Mouse (Mus musculus): ENCODE measurements around the gene Aph1b. TPM values are rescaled to one million over a fixed set of nuclear protein-coding genes. Genes with fewer than 3 reads are reported as not detected.
"Not testable (repeated sequence)": the region's sequence is repeated elsewhere in the genome, so short reads cannot be mapped to it uniquely, and the experiment has no call there.

Aph1b gene
- polyA plus RNA-seq, 1 experiment from 2014 or later: 30.2 TPM

DNA sequence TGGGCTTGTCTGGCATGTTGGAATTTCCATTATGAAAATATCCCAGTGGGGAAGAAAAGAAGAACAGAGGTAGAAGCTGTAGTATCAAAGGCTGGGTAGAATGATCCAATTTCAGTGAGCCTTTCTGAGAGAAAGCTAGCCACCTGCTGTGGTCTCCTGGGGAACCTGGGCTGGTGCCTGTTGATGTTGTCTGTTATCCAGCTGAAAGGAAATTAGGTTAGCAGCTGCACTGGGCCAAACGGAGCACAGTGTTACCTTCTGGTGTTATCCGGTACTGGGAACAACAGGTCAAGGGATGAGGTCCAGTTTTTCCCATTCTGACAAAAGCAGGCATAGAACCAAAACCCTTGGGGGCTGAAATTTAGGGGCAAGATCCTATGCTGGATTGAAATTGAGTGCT, 18.1 kb upstream of the Aph1b start:
- DNase-seq (ENCODE audit: low spot score): no peak
- Histone ChIP-seq H3K4me1 (ENCODE audit: control insufficient read depth, insufficient read depth, low read length) (no peaks in the 10 kb centered on the region), H3K27me3 (replicated peaks; ENCODE audit: control insufficient read depth, insufficient read depth, low read length) (no peaks in the 10 kb centered on the region), H3K36me3 (ENCODE audit: control insufficient read depth, insufficient read depth, low read length) (no peaks in the 10 kb centered on the region), H3K9me3 (replicated peaks; ENCODE audit: control insufficient read depth, low read length) (no peaks in the 10 kb centered on the region), H3K27ac (ENCODE audit: low read depth, low read length) (no peak overlapping the region), H3K4me2 (ENCODE audit: low read length) (no peak overlapping the region), H3K9ac (ENCODE audit: low read length) (no peak overlapping the region), H3K4me3 (ENCODE audit: low read depth, low read length) (no peak overlapping the region)
- 8% methylated on average over 2 of the region's 2 CpGs for WGBS
- no peak for ATAC-seq

DNA sequence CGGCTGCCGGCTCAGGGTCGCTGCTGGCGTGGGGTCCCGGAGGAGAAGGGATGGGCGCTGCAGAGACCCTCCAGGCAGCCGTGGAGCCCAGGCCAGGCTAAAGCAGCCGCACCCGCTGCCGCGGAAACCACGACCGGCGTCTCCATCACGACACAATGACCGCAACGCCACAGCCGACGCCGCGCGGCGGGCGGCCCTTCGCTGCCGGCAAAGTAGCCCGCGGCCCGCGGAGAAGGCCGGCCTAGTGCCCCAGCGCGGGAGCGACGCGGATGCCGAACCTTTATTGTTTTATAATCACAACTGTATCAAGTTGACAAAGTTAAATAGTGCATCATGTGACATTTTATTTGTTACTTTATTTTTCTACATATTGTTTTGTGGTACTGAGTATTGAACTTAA, 10.7 kb upstream of the Aph1b start:
- H3K9ac ChIP-seq (ENCODE audit: low read length): peak overlapping the region; percentile 41; the same call in 1 of the 2 replicates
- 2% methylated on average over 31 of the region's 37 CpGs for WGBS

GRCm38 (mm10) chr9:66801947-66802346, 6.7 kb upstream of the Aph1b start:
- DNase-seq (ENCODE audit: low spot score) (no peak), ATAC-seq (no peak)
- Histone ChIP-seq H3K4me3 (ENCODE audit: low read depth, low read length) (no peak overlapping the region), H3K9ac (ENCODE audit: low read length) (no peak overlapping the region), H3K9me3 (replicated peaks; ENCODE audit: control insufficient read depth, low read length) (no peaks in the 10 kb centered on the region), H3K27me3 (replicated peaks; ENCODE audit: control insufficient read depth, insufficient read depth, low read length) (0 out of 2 replicates have a peak, but pooled peaks cover 6% of the 10 kb centered on the region), H3K36me3 (ENCODE audit: control insufficient read depth, insufficient read depth, low read length) (no peaks in the 10 kb centered on the region), H3K27ac (ENCODE audit: low read depth, low read length) (no peak overlapping the region), H3K4me1 (ENCODE audit: control insufficient read depth, insufficient read depth, low read length) (no peaks in the 10 kb centered on the region), H3K4me2 (ENCODE audit: low read length) (no peak overlapping the region)
- 64% methylated on average over 12 of the region's 12 CpGs for WGBS

More for the DNA sequence above, 10.7 kb upstream of the Aph1b start:
- H3K27me3 ChIP-seq (replicated peaks; ENCODE audit: control insufficient read depth, insufficient read depth, low read length); H3K36me3 ChIP-seq (ENCODE audit: control insufficient read depth, insufficient read depth, low read length); ATAC-seq; H3K4me1 ChIP-seq (ENCODE audit: control insufficient read depth, insufficient read depth, low read length); H3K9me3 ChIP-seq (replicated peaks; ENCODE audit: control insufficient read depth, low read length); H3K27ac ChIP-seq (ENCODE audit: low read depth, low read length): not testable (repeated sequence)
- DNase-seq (ENCODE audit: low spot score): peak; percentile 18
- H3K4me3 ChIP-seq (ENCODE audit: low read depth, low read length): peak overlapping the region; percentile 23
- peak overlapping the region; percentile 45 for H3K4me2 ChIP-seq (ENCODE audit: low read length)

GRCm38 (mm10) chr9:66796739-66797138, 1.4 kb upstream of the Aph1b start, which contains the start of gene Gm10647:
Gene Gm10647 (plus strand): TSS chr9:66797039.
- peak within 1 kb of the TSS; percentile 68 for H3K4me3 ChIP-seq (ENCODE audit: low read depth, low read length)
- H3K9ac ChIP-seq (ENCODE audit: low read length): peak within 1 kb of the TSS; percentile 89
- H3K4me2 ChIP-seq (ENCODE audit: low read length): peak within 1 kb of the TSS; percentile 63
- no peaks in the 10 kb centered on the region for H3K36me3 ChIP-seq (ENCODE audit: control insufficient read depth, insufficient read depth, low read length)
- ATAC-seq (no peak), DNase-seq (ENCODE audit: low spot score) (no peak)
- WGBS: 79% methylated on average over 5 of the region's 5 CpGs
- peaks cover 5% of the 10 kb centered on the region; the same call in 1 of the 2 replicates for H3K4me1 ChIP-seq (ENCODE audit: control insufficient read depth, insufficient read depth, low read length)
- no peaks in the 10 kb centered on the region for H3K9me3 ChIP-seq (replicated peaks; ENCODE audit: control insufficient read depth, low read length)
- 0 out of 2 replicates have a peak within 1 kb of the TSS, but pooled peaks have one; percentile 82 for H3K27ac ChIP-seq (ENCODE audit: low read depth, low read length)
- H3K27me3 ChIP-seq (replicated peaks; ENCODE audit: control insufficient read depth, insufficient read depth, low read length): no peaks in the 10 kb centered on the region

GRCm38 (mm10) chr9:66794629-66795463, 444 bp downstream of the Aph1b start:
- DNase-seq (ENCODE audit: low spot score) (peak; percentile 68), ATAC-seq (peak; percentile 59; the same call in 1 of the 2 replicates)
- peak overlapping the region; percentile 82 for H3K27ac ChIP-seq (ENCODE audit: low read depth, low read length)
- no peaks in the 10 kb centered on the region for H3K27me3 ChIP-seq (replicated peaks; ENCODE audit: control insufficient read depth, insufficient read depth, low read length)
- H3K4me1 ChIP-seq (ENCODE audit: control insufficient read depth, insufficient read depth, low read length): peaks cover 5% of the 10 kb centered on the region; the same call in 1 of the 2 replicates
- H3K9ac ChIP-seq (ENCODE audit: low read length): peak overlapping the region; percentile 89
- H3K36me3 ChIP-seq (ENCODE audit: control insufficient read depth, insufficient read depth, low read length): peaks cover 6% of the 10 kb centered on the region
- 2% methylated on average over 42 of the region's 43 CpGs for WGBS
- peak overlapping the region; percentile 63 for H3K4me2 ChIP-seq (ENCODE audit: low read length)
- no peaks in the 10 kb centered on the region for H3K9me3 ChIP-seq (replicated peaks; ENCODE audit: control insufficient read depth, low read length)
- H3K4me3 ChIP-seq (ENCODE audit: low read depth, low read length): peak overlapping the region; percentile 68

- Histone ChIP-seq H3K27me3 (replicated peaks; ENCODE audit: control insufficient read depth, insufficient read depth, low read length) (no peaks in the 10 kb centered on the region), H3K9me3 (replicated peaks; ENCODE audit: control insufficient read depth, low read length) (no peaks in the 10 kb centered on the region), H3K27ac (ENCODE audit: low read depth, low read length) (no peak overlapping the region), H3K9ac (ENCODE audit: low read length) (no peak overlapping the region), H3K36me3 (ENCODE audit: control insufficient read depth, insufficient read depth, low read length) (peaks cover 12% of the 10 kb centered on the region), H3K4me3 (ENCODE audit: low read depth, low read length) (no peak overlapping the region), H3K4me2 (ENCODE audit: low read length) (no peak overlapping the region), H3K4me1 (ENCODE audit: control insufficient read depth, insufficient read depth, low read length) (no peaks in the 10 kb centered on the region)
- ATAC-seq (peak; percentile 50; the same call in 1 of the 2 replicates), DNase-seq (ENCODE audit: low spot score) (peak; percentile 89)
- 5% methylated on average over 2 of the region's 2 CpGs for WGBS
Measured at GRCm38 (mm10) chr9:66787821-66788220, 7.5 kb downstream of the Aph1b start.

- H3K36me3 ChIP-seq (ENCODE audit: control insufficient read depth, insufficient read depth, low read length); ATAC-seq; H3K27ac ChIP-seq (ENCODE audit: low read depth, low read length); H3K4me2 ChIP-seq (ENCODE audit: low read length); H3K9me3 ChIP-seq (replicated peaks; ENCODE audit: control insufficient read depth, low read length); DNase-seq (ENCODE audit: low spot score); H3K4me3 ChIP-seq (ENCODE audit: low read depth, low read length); H3K4me1 ChIP-seq (ENCODE audit: control insufficient read depth, insufficient read depth, low read length); H3K27me3 ChIP-seq (replicated peaks; ENCODE audit: control insufficient read depth, insufficient read depth, low read length); H3K9ac ChIP-seq (ENCODE audit: low read length): not testable (repeated sequence)
- WGBS: no CpG with 5 or more reads among the region's 3 CpGs
Measured at GRCm38 (mm10) chr9:66784552-66784951, 10.7 kb downstream of the Aph1b start.

DNA sequence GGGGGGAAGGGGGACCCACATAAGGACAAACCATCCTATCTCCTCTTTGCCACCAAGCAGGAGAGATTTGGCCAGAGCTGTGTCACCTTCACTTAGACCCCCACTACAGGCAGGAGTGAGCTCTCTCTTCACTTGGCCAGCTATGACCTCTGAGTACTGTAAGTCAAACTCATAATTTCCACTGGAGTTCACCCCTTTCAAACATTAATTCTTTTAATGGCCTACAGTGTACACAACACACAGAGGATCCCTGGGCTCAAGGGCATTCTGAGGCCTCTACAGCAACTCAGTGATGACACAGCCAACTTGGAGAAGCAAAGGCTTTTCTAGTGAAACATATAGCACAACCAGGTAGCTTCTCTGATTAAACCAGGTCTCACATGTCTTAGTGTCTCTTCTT, 24.6 kb downstream of the Aph1b start:
- H3K27ac ChIP-seq (ENCODE audit: low read depth, low read length): no peak overlapping the region
- ATAC-seq (no peak), DNase-seq (ENCODE audit: low spot score) (no peak)
- no peaks in the 10 kb centered on the region for H3K36me3 ChIP-seq (ENCODE audit: control insufficient read depth, insufficient read depth, low read length)
- no peaks in the 10 kb centered on the region for H3K9me3 ChIP-seq (replicated peaks; ENCODE audit: control insufficient read depth, low read length)
- H3K4me1 ChIP-seq (ENCODE audit: control insufficient read depth, insufficient read depth, low read length): no peaks in the 10 kb centered on the region
- no peaks in the 10 kb centered on the region for H3K27me3 ChIP-seq (replicated peaks; ENCODE audit: control insufficient read depth, insufficient read depth, low read length)
- H3K9ac ChIP-seq (ENCODE audit: low read length): no peak overlapping the region
- H3K4me3 ChIP-seq (ENCODE audit: low read depth, low read length): no peak overlapping the region
- H3K4me2 ChIP-seq (ENCODE audit: low read length): no peak overlapping the region

DNA sequence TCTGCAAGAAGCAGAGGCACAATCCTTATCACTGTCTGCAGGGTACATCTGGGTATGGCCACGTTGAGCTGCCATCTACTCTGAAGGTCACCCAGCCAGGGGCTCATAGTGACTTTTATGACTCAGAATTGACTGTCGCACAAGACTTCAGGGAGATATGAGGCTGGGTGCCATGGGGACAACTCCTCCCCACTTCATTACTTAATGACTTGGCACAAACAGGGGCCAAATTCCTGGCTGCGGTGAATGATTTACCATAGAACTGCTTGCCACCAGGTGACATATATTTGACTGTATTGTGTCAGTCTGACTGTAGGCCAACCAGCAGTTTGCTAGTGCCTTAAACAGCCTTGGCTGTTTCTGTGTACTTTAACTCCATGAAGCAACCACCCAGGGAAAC, 26.0 kb downstream of the Aph1b start:
- no peak for DNase-seq (ENCODE audit: low spot score)
- no peak overlapping the region for H3K4me3 ChIP-seq (ENCODE audit: low read depth, low read length)
- H3K4me2 ChIP-seq (ENCODE audit: low read length): no peak overlapping the region
- H3K27ac ChIP-seq (ENCODE audit: low read depth, low read length): no peak overlapping the region
- 87% methylated on average over 3 of the region's 3 CpGs for WGBS
- no peaks in the 10 kb centered on the region for H3K27me3 ChIP-seq (replicated peaks; ENCODE audit: control insufficient read depth, insufficient read depth, low read length)
- no peak for ATAC-seq
- H3K36me3 ChIP-seq (ENCODE audit: control insufficient read depth, insufficient read depth, low read length): no peaks in the 10 kb centered on the region
- no peak overlapping the region for H3K9ac ChIP-seq (ENCODE audit: low read length)
- no peaks in the 10 kb centered on the region for H3K9me3 ChIP-seq (replicated peaks; ENCODE audit: control insufficient read depth, low read length)
- no peaks in the 10 kb centered on the region for H3K4me1 ChIP-seq (ENCODE audit: control insufficient read depth, insufficient read depth, low read length)
